Mouse (Mus musculus) CH12.LX (cell line): ENCODE measurements around the gene Gm10491. TPM values are rescaled to one million over a fixed set of nuclear protein-coding genes. Genes with fewer than 3 reads are reported as not detected.

Experiments used
- USF2 ChIP-seq: conservative IDR thresholded peaks from 2 replicates; pipeline ENCODE4 v1.6.1; 2011; ENCODE audit warnings: low read depth, low read length, improper control_type of control experiment
- polyA plus RNA-seq: library from polyadenylated mRNA; unstranded; fragments of >175 nt; gene quantifications from 2 replicates; pipeline ENCODE4 v1.2.1, GENCODE M21; 2012; ENCODE audit warnings: low read depth; ENCODE audit not compliant: insufficient read length
- total RNA-seq, 2 experiments: library from RNA; depleted of rRNA; stranded (reverse); fragments of 300-350 nt in 1 of 2; fragments of >200 nt in 1 of 2; gene quantifications; 2 replicates each; pipeline ENCODE4 v1.2.3; 2012 to 2014

The Gm10491 gene
- total and polyA plus RNA-seq, 3 experiments = not detected

DNA sequence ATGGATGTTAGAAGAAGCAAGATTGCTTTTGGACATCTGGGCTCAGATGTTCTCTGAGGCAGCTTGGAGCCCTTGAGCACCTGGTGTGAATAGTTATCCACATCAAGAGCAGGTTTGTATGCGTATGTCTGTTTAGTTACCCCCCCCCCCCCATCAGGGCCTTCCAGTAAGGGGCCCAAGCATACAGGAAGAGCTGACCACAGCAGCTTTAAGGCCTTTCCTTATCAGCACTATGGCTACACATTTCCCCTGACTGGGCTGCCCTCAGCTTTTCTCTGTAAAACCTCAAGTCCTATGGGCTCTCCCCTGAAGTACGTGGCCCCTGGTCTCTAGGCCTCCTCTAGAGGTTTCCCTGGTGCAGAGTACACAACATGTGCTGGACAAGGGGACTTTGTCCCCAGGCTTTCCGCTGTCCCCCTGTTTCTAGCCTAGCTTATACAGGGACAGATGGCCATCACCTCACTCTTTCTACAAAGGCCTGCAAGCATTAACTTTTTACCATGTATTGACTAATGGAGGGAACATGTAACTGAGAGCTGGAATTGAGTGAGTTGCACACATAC lies 48.4 kb downstream of the Gm10491 start (continued):
- TF ChIP-seq USF2 = no peak

Other genes starting within 250 kb of the Gm10491 start
Only the 20 nearest of the 25 such genes appear.
- 13.9 and 21.4 TPM in 2 replicates for gene Wdr45, start 193.5 kb downstream of the Gm10491 start, total RNA-seq (2012; rRNA removed)
- gene Wdr45, start 193.5 kb downstream of the Gm10491 start, total RNA-seq (2014; rRNA removed) = 19.4 and 24.1 TPM in 2 replicates
- 18.0 and 21.7 TPM in 2 replicates for gene Wdr45, start 193.5 kb downstream of the Gm10491 start, polyA plus RNA-seq
- gene Gm45208, start 185.6 kb downstream of the Gm10491 start, total RNA-seq (2012; rRNA removed) = 0.47 TPM in 1 of 2 replicates, not detected in the other
- gene Gm45208, start 185.6 kb downstream of the Gm10491 start, total RNA-seq (2014; rRNA removed) = not detected in 2 replicates
- 13.0 and 13.1 TPM in 2 replicates for gene Gm45208, start 185.6 kb downstream of the Gm10491 start, polyA plus RNA-seq
- 41.8 and 49.1 TPM in 2 replicates for gene Praf2, start 179.4 kb downstream of the Gm10491 start, total RNA-seq (2012; rRNA removed)
- gene Praf2, start 179.4 kb downstream of the Gm10491 start, total RNA-seq (2014; rRNA removed) = 25.7 and 26.9 TPM in 2 replicates
- gene Praf2, start 179.4 kb downstream of the Gm10491 start, polyA plus RNA-seq = 40.5 and 40.6 TPM in 2 replicates
- 3.6 and 6.9 TPM in 2 replicates for gene Ccdc120, start 156.9 kb downstream of the Gm10491 start, total RNA-seq (2012; rRNA removed)
- gene Ccdc120, start 156.9 kb downstream of the Gm10491 start, total RNA-seq (2014; rRNA removed) = 3.5 and 4.4 TPM in 2 replicates
- gene Ccdc120, start 156.9 kb downstream of the Gm10491 start, polyA plus RNA-seq = 6.9 and 9.0 TPM in 2 replicates
- 12.9 and 15.9 TPM in 2 replicates for gene Tfe3, start 145.3 kb downstream of the Gm10491 start, total RNA-seq (2012; rRNA removed)
- 6.7 and 8.3 TPM in 2 replicates for gene Tfe3, start 145.3 kb downstream of the Gm10491 start, total RNA-seq (2014; rRNA removed)
- 26.0 TPM in 2 replicates for gene Tfe3, start 145.3 kb downstream of the Gm10491 start, polyA plus RNA-seq
- gene Gripap1, start 118.1 kb downstream of the Gm10491 start, total RNA-seq (2012; rRNA removed) = 25.5 and 27.1 TPM in 2 replicates
- gene Gripap1, start 118.1 kb downstream of the Gm10491 start, total RNA-seq (2014; rRNA removed) = 15.7 and 19.9 TPM in 2 replicates
- 49.4 and 53.1 TPM in 2 replicates for gene Gripap1, start 118.1 kb downstream of the Gm10491 start, polyA plus RNA-seq
- gene Kcnd1, start 85.5 kb downstream of the Gm10491 start, total RNA-seq (2012; rRNA removed) = 0.38 and 0.51 TPM in 2 replicates
- gene Kcnd1, start 85.5 kb downstream of the Gm10491 start, total RNA-seq (2014; rRNA removed) = 0.57 and 0.63 TPM in 2 replicates
- gene Kcnd1, start 85.5 kb downstream of the Gm10491 start, polyA plus RNA-seq = 3.1 and 3.4 TPM in 2 replicates
- gene Otud5, start 66.5 kb downstream of the Gm10491 start, total RNA-seq (2012; rRNA removed) = 46.6 and 67.8 TPM in 2 replicates
- gene Otud5, start 66.5 kb downstream of the Gm10491 start, total RNA-seq (2014; rRNA removed) = 58.0 and 61.5 TPM in 2 replicates
- 92.7 and 101 TPM in 2 replicates for gene Otud5, start 66.5 kb downstream of the Gm10491 start, polyA plus RNA-seq
- 102 and 177 TPM in 2 replicates for gene Pim2, start 29.6 kb downstream of the Gm10491 start, total RNA-seq (2012; rRNA removed)
- gene Pim2, start 29.6 kb downstream of the Gm10491 start, total RNA-seq (2014; rRNA removed) = 91.7 and 119 TPM in 2 replicates
- 146 and 171 TPM in 2 replicates for gene Pim2, start 29.6 kb downstream of the Gm10491 start, polyA plus RNA-seq
- gene Slc35a2, start 23.8 kb downstream of the Gm10491 start, total RNA-seq (2012; rRNA removed) = 28.8 and 30.6 TPM in 2 replicates
- 15.2 and 21.2 TPM in 2 replicates for gene Slc35a2, start 23.8 kb downstream of the Gm10491 start, total RNA-seq (2014; rRNA removed)
- 25.5 and 26.4 TPM in 2 replicates for gene Slc35a2, start 23.8 kb downstream of the Gm10491 start, polyA plus RNA-seq
- gene Pqbp1, start 8.6 kb downstream of the Gm10491 start, total RNA-seq (2012; rRNA removed) = 94.3 and 103 TPM in 2 replicates
- gene Pqbp1, start 8.6 kb downstream of the Gm10491 start, total RNA-seq (2014; rRNA removed) = 96.6 and 101 TPM in 2 replicates
- 119 and 130 TPM in 2 replicates for gene Pqbp1, start 8.6 kb downstream of the Gm10491 start, polyA plus RNA-seq
- gene Timm17b, start 8.5 kb downstream of the Gm10491 start, total RNA-seq (2012; rRNA removed) = 37.6 and 38.8 TPM in 2 replicates
- 25.8 and 33.1 TPM in 2 replicates for gene Timm17b, start 8.5 kb downstream of the Gm10491 start, total RNA-seq (2014; rRNA removed)
- gene Timm17b, start 8.5 kb downstream of the Gm10491 start, polyA plus RNA-seq = 75.9 and 76.7 TPM in 2 replicates
- not detected in 2 replicates for gene Gm10490, start 1.7 kb upstream of the Gm10491 start, total RNA-seq (2012; rRNA removed)
- gene Gm10490, start 1.7 kb upstream of the Gm10491 start, total RNA-seq (2014; rRNA removed) = not detected in 2 replicates
- gene Gm10490, start 1.7 kb upstream of the Gm10491 start, polyA plus RNA-seq = not detected in 2 replicates
- gene Pcsk1n, start 12.0 kb upstream of the Gm10491 start, total RNA-seq (2012; rRNA removed) = not detected in 2 replicates
- gene Pcsk1n, start 12.0 kb upstream of the Gm10491 start, total RNA-seq (2014; rRNA removed) = not detected in 2 replicates
- gene Pcsk1n, start 12.0 kb upstream of the Gm10491 start, polyA plus RNA-seq = not detected in 2 replicates
- not detected in 2 replicates for gene Eras, start 20.8 kb upstream of the Gm10491 start, total RNA-seq (2012; rRNA removed)
- gene Eras, start 20.8 kb upstream of the Gm10491 start, total RNA-seq (2014; rRNA removed) = not detected in 2 replicates
- not detected in 2 replicates for gene Eras, start 20.8 kb upstream of the Gm10491 start, polyA plus RNA-seq
- gene Hdac6, start 40.1 kb upstream of the Gm10491 start, total RNA-seq (2012; rRNA removed) = 16.5 and 19.9 TPM in 2 replicates
- gene Hdac6, start 40.1 kb upstream of the Gm10491 start, total RNA-seq (2014; rRNA removed) = 13.7 and 15.3 TPM in 2 replicates
- gene Hdac6, start 40.1 kb upstream of the Gm10491 start, polyA plus RNA-seq = 18.3 and 19.7 TPM in 2 replicates
- 0.13 and 0.21 TPM in 2 replicates for gene Gata1, start 70.2 kb upstream of the Gm10491 start, total RNA-seq (2012; rRNA removed)
- 0.23 TPM in 1 of 2 replicates, not detected in the other for gene Gata1, start 70.2 kb upstream of the Gm10491 start, total RNA-seq (2014; rRNA removed)
- gene Gata1, start 70.2 kb upstream of the Gm10491 start, polyA plus RNA-seq = 0.25 and 0.43 TPM in 2 replicates
- not detected in 2 replicates for gene Glod5, start 110.7 kb upstream of the Gm10491 start, total RNA-seq (2012; rRNA removed)
- gene Glod5, start 110.7 kb upstream of the Gm10491 start, total RNA-seq (2014; rRNA removed) = not detected in 2 replicates
- not detected in 2 replicates for gene Glod5, start 110.7 kb upstream of the Gm10491 start, polyA plus RNA-seq
- 40.6 and 46.4 TPM in 2 replicates for gene Suv39h1, start 166.9 kb upstream of the Gm10491 start, total RNA-seq (2012; rRNA removed)
- gene Suv39h1, start 166.9 kb upstream of the Gm10491 start, total RNA-seq (2014; rRNA removed) = 71.5 and 73.7 TPM in 2 replicates
- gene Suv39h1, start 166.9 kb upstream of the Gm10491 start, polyA plus RNA-seq = 48.4 and 51.4 TPM in 2 replicates
- 47.0 and 58.1 TPM in 2 replicates for gene Was, start 182.7 kb upstream of the Gm10491 start, total RNA-seq (2012; rRNA removed)
- gene Was, start 182.7 kb upstream of the Gm10491 start, total RNA-seq (2014; rRNA removed) = 53.9 and 63.5 TPM in 2 replicates
- 75.6 and 83.7 TPM in 2 replicates for gene Was, start 182.7 kb upstream of the Gm10491 start, polyA plus RNA-seq